Mouse (Mus musculus) CH12.LX (cell line): ENCODE data around the gene Gsto2. TPM values are rescaled to one million over a fixed set of nuclear protein-coding genes. Genes with fewer than 3 reads are reported as not detected.

Experiments
- DNase-seq: peaks from one replicate; pipeline ENCODE4 v3.0.0-alpha.2; 2013; ENCODE audit errors: extremely low read depth
- H3K27ac ChIP-seq: 2 replicates; pipeline ENCODE4 v1.5.1; 2012; ENCODE audit warnings: low read depth, mild to moderate bottlenecking, control low read depth, moderate library complexity; ENCODE audit not compliant: insufficient read depth
- H3K27me3 ChIP-seq: replicated peaks from 2 replicates; pipeline ENCODE3; 2012; ENCODE audit warnings: inconsistent platforms
- H3K36me3 ChIP-seq, 2 experiments: replicated peaks in 1 of 2; 2 replicates each; pipeline versions ENCODE3 to v1.6.1; 2012; ENCODE audit warnings: inconsistent platforms in 1 of 2, low read length in 1 of 2, mild to moderate bottlenecking in 1 of 2, mixed read lengths in 1 of 2, moderate library complexity in 1 of 2; ENCODE audit not compliant: control insufficient read depth in 1 of 2, insufficient read depth in 1 of 2
- H3K4me1 ChIP-seq, 2 experiments: 2 replicates each; pipeline ENCODE4 v1.6.1; 2012; ENCODE audit warnings: inconsistent platforms in 1 of 2, moderate library complexity in 1 of 2; ENCODE audit not compliant: insufficient read depth in 2 of 2, control insufficient read depth in 1 of 2
- H3K4me2 ChIP-seq: 2 replicates; pipeline ENCODE4 v1.6.1; 2012; ENCODE audit warnings: low read depth, mild to moderate bottlenecking, control low read depth; ENCODE audit not compliant: poor library complexity, insufficient read depth, severe bottlenecking
- H3K4me3 ChIP-seq, 3 experiments: fragments of 150-350 bp in 1 of 3; sonication (generic) in 1 of 3; replicated peaks in 1 of 3; 2 replicates each; pipeline versions ENCODE3 to v1.5.1; 2011 to 2012; ENCODE audit warnings: low read depth in 2 of 3, low read length in 2 of 3, mild to moderate bottlenecking in 2 of 3, moderate library complexity in 2 of 3, control low read depth in 1 of 3, improper control_type of control experiment in 1 of 3, inconsistent platforms in 1 of 3, mixed read lengths in 1 of 3; ENCODE audit not compliant: poor library complexity in 1 of 3
- H3K79me2 ChIP-seq: replicated peaks from 2 replicates; pipeline ENCODE4 v1.6.1; 2012; ENCODE audit warnings: mild to moderate bottlenecking, moderate library complexity; ENCODE audit not compliant: control insufficient read depth, poor library complexity, insufficient read depth, severe bottlenecking; ENCODE audit errors: extremely low read depth
- H3K9ac ChIP-seq: 2 replicates; pipeline ENCODE4 v1.6.1; 2012; ENCODE audit warnings: low read depth, mild to moderate bottlenecking, control low read depth, moderate library complexity; ENCODE audit not compliant: insufficient read depth
- H3K9me3 ChIP-seq: replicated peaks from 2 replicates; pipeline ENCODE3; 2012; ENCODE audit warnings: low read length, inconsistent platforms, mixed read lengths
- CHD1 ChIP-seq: IDR thresholded peaks from 2 replicates; pipeline ENCODE4 v1.6.1; 2012; ENCODE audit warnings: low read depth, low read length, improper control_type of control experiment, inconsistent platforms
- CTCF ChIP-seq, 2 experiments: IDR thresholded peaks in 1 of 2; conservative IDR thresholded peaks in 1 of 2; 2 replicates each; pipeline ENCODE4 v1.5.1; 2011 to 2012; ENCODE audit warnings: low read depth in 2 of 2, low read length in 2 of 2, improper control_type of control experiment in 1 of 2, inconsistent platforms in 1 of 2, mild to moderate bottlenecking in 1 of 2, moderate library complexity in 1 of 2
- EP300 ChIP-seq: IDR thresholded peaks from 2 replicates; pipeline ENCODE4 v1.6.1; 2011; ENCODE audit warnings: low read length, improper control_type of control experiment
- ETS1 ChIP-seq: conservative IDR thresholded peaks from 2 replicates; pipeline ENCODE4 v1.6.1; 2012; ENCODE audit warnings: low read depth, mild to moderate bottlenecking, inconsistent platforms, low read length, improper control_type of control experiment, moderate library complexity
- HCFC1 ChIP-seq: IDR thresholded peaks from 2 replicates; pipeline ENCODE4 v1.6.1; 2012; ENCODE audit warnings: low read depth, mild to moderate bottlenecking, inconsistent platforms, low read length, improper control_type of control experiment
- JUN ChIP-seq: IDR thresholded peaks from 2 replicates; pipeline ENCODE4 v1.6.1; 2011; ENCODE audit warnings: low read depth, mild to moderate bottlenecking, low read length, improper control_type of control experiment, moderate library complexity; ENCODE audit not compliant: insufficient read depth
- MEF2A ChIP-seq: IDR thresholded peaks from 2 replicates; pipeline ENCODE4 v1.6.1; 2014; ENCODE audit warnings: low read depth, mild to moderate bottlenecking, inconsistent platforms, low read length, improper control_type of control experiment, borderline replicate concordance
- MXI1 ChIP-seq: IDR thresholded peaks from 2 replicates; pipeline ENCODE4 v1.6.1; 2011; ENCODE audit warnings: mild to moderate bottlenecking, low read depth, low read length, improper control_type of control experiment
- MYC ChIP-seq: IDR thresholded peaks from 2 replicates; pipeline ENCODE4 v1.6.1; 2011; ENCODE audit warnings: low read depth, mild to moderate bottlenecking, improper control_type of control experiment, low read length
- NELFE ChIP-seq: IDR thresholded peaks from 2 replicates; pipeline ENCODE4 v1.6.1; 2011; ENCODE audit warnings: low read depth, low read length, improper control_type of control experiment
- NRF1 ChIP-seq: IDR thresholded peaks from 2 replicates; pipeline ENCODE4 v1.6.1; 2014; ENCODE audit warnings: low read depth, mild to moderate bottlenecking, inconsistent platforms, low read length, improper control_type of control experiment, moderate library complexity
- POLR2AphosphoS2 ChIP-seq: IDR thresholded peaks from 2 replicates; pipeline ENCODE4 v1.6.1; 2011; ENCODE audit warnings: low read depth, low read length, improper control_type of control experiment
- RCOR1 ChIP-seq: conservative IDR thresholded peaks from 2 replicates; pipeline ENCODE4 v1.6.1; 2012; ENCODE audit warnings: low read depth, mild to moderate bottlenecking, inconsistent platforms, low read length, improper control_type of control experiment
- SIN3A ChIP-seq: IDR thresholded peaks from 2 replicates; pipeline ENCODE4 v1.6.1; 2012; ENCODE audit warnings: low read length, improper control_type of control experiment, inconsistent platforms
- TCF12 ChIP-seq: IDR thresholded peaks from 2 replicates; pipeline ENCODE4 v1.6.1; 2014; ENCODE audit warnings: low read depth, mild to moderate bottlenecking, inconsistent platforms, low read length, improper control_type of control experiment
- ZMIZ1 ChIP-seq: IDR thresholded peaks from 2 replicates; pipeline ENCODE4 v1.6.1; 2012; ENCODE audit warnings: low read depth, mild to moderate bottlenecking, inconsistent platforms, low read length, improper control_type of control experiment
- ZNF384 ChIP-seq: IDR thresholded peaks from 2 replicates; pipeline ENCODE4 v1.6.1; 2012; ENCODE audit warnings: low read depth, low read length, improper control_type of control experiment, inconsistent platforms
- dilution Hi-C: fragments of 300-500 bp; cut with MboI; formaldehyde crosslinking; loops from 2 replicates; pipeline ENCODE4 v1.14.3; 2020; ENCODE audit warnings: low sequenced_read_pairs; ENCODE audit not compliant: extremely low pct_unique_long_range_greater_than_20kb, extremely low pct_ligation_motif_present
- in situ Hi-C: fragments of 300-500 bp; cut with MboI; formaldehyde crosslinking; loops from 3 replicates; pipeline ENCODE4 v1.14.3; 2019; ENCODE audit warnings: low sequenced_read_pairs, low pct_ligation_motif_present, low pct_unique_long_range_greater_than_20kb, mixed read lengths
- polyA plus RNA-seq: library from polyadenylated mRNA; unstranded; fragments of >175 nt; gene quantifications from 2 replicates; pipeline ENCODE4 v1.2.1, GENCODE M21; 2012; ENCODE audit warnings: low read depth; ENCODE audit not compliant: insufficient read length
- total RNA-seq, 2 experiments: library from RNA; depleted of rRNA; stranded (reverse); fragments of 300-350 nt in 1 of 2; fragments of >200 nt in 1 of 2; gene quantifications; 2 replicates each; pipeline ENCODE4 v1.2.3; 2012 to 2014

Gene Gsto2
- total and polyA plus RNA-seq, 3 experiments, result 0.49 to 1.4 (median 1.3) TPM

DNA sequence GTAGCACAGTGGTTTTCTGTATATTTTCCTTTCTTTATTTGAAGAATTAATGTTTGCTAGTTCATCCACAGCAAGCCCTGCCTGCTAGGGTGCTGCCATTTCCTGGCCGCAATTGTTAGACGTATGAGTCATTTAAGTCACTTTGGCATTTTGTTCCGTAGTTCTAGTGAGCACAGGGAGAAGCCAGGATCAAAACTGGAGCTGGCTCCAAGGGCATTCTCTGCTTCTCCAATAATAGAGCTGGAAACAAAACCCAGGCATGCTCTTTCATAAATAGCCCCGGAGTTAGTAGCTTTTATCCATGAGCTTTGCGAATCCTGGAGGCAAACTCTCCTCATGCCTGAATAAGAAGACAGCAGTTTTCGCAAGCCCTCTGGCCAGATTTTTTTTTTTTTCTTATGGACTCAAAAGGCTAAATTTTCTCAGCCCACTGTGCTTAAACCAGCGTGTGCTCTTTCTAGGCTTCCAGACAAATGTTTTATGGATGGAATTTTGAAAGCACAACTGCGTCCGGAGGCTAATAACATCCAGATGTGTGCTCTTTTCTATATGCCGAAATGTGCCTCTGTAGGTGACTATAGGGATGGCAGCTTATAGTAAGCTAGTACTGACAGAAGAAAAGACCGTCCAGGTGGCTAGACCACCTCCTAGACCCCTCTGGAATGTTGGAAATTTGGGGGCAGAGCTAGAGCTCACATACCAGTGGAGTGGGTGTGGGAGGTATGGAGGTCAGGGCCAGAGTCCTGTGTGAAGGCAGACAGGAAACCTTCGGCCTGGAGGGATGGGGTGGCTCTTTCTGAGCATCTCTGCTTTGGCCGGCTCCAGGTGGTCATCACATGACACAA is 11.2 kb upstream of the Gsto2 start:
- in situ Hi-C loops, result loop anchor here (25.0 kb wide), 1 partner anchor 492 kb away; no protein-coding TSS in a partner anchor
- Histone ChIP-seq H3K36me3 (peaks cover 5 to 24% of the 10 kb centered on the region in 2 experiments), H3K9me3 (no peaks in the 10 kb centered on the region), H3K27ac (no peak overlapping the region), H3K27me3 (peaks cover 2% of the 10 kb centered on the region), H3K4me3 (peak overlapping the region; percentile 53 to 77 (median 76)), H3K4me1 (peaks cover 18 to 39% of the 10 kb centered on the region in 2 experiments), H3K79me2 (no peaks in the 10 kb centered on the region), H3K4me2 (peak overlapping the region; percentile 60), H3K9ac (no peak overlapping the region)
- TF ChIP-seq MYC (no peak), MXI1 (no peak), NRF1 (no peak), MEF2A (no peak), SIN3A (no peak), TCF12 (no peak), RCOR1 (0 out of 2 replicates have a peak, but pooled peaks have one; percentile 31), POLR2AphosphoS2 (no peak), CHD1 (no peak), ZMIZ1 (no peak), ZNF384 (no peak), CTCF (conservative IDR thresholded peaks at IDR 0.05 in 1 of 2, IDR thresholded peaks at IDR 0.05 in 1 of 2; ENCODE audit: low read depth in 2 of 2, low read length in 2 of 2) (peak in 1 of 2 experiments; percentile 22; a peak in 1 of 4 replicates), EP300 (no peak), JUN (no peak), ETS1 (no peak), HCFC1 (no peak), NELFE (no peak)
- no peak for DNase-seq
- dilution Hi-C loops, result no loop called here
